Mouse (Mus musculus): ENCODE measurements around the gene Tnfrsf26.
"Not testable (repeated sequence)": the region's sequence is repeated elsewhere in the genome, so short reads cannot be mapped to it uniquely, and the experiment has no call there.

Gene Tnfrsf26

GRCm38 (mm10) chr7:143628540-143628939 lies at the start of gene Tnfrsf26:
TSS of gene Tnfrsf26 (minus strand) at chr7:143628722.
- peak; percentile 56 for DNase-seq (ENCODE audit: low read depth)

DNA sequence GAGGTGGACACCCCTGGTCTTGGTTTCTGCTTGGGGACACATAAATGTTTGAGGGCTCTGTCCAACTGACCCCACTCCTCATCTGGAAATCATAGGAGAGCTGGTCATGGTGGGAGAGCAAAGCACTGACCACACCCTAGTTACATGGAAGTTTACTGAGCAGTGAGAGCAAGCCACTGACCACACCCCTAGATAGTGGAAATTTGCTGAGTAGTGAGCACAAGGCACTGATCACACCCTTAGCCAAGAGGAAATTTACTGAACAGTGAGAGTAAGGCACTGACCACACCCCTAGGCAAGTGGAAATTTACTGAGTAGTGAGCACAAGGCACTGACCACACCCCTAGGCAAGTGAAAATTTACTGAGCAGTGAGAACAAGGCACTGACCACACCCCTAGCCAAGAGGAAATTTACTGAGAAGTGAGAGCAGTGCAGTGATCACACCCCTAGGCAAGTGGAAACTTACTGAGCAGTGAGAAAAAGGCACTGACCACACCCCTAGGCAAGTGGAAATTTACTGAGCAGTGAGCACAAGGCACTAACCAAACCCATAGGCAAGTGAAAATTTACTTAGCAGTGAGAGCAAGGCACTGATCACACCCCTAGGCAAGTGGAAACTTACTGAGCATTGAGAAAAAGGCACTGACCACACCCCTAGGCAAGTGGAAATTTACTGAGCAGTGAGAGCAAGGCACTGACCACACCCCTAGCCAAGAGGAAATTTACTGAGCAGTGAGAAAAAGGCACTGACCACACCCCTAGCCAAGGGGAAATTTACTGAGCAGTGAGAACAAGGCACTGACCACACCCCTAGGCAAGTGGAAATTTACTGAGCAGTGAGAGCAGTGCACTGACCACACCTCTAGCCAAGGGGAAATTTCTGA lies 38.1 kb upstream of the Tnfrsf26 start:
- peak; percentile 24 for DNase-seq (ENCODE audit: low read depth)

- DNase-seq (ENCODE audit: low read depth): no peak
These were observed 34.9 kb upstream of the Tnfrsf26 start for GRCm38 (mm10) chr7:143663470-143663869.

- DNase-seq (ENCODE audit: low read depth): no peak
These were observed 32.3 kb upstream of the Tnfrsf26 start for GRCm38 (mm10) chr7:143660797-143661196.

- not testable (repeated sequence) for DNase-seq (ENCODE audit: low read depth)
These were observed 21.3 kb upstream of the Tnfrsf26 start for GRCm38 (mm10) chr7:143649769-143650346.

DNA sequence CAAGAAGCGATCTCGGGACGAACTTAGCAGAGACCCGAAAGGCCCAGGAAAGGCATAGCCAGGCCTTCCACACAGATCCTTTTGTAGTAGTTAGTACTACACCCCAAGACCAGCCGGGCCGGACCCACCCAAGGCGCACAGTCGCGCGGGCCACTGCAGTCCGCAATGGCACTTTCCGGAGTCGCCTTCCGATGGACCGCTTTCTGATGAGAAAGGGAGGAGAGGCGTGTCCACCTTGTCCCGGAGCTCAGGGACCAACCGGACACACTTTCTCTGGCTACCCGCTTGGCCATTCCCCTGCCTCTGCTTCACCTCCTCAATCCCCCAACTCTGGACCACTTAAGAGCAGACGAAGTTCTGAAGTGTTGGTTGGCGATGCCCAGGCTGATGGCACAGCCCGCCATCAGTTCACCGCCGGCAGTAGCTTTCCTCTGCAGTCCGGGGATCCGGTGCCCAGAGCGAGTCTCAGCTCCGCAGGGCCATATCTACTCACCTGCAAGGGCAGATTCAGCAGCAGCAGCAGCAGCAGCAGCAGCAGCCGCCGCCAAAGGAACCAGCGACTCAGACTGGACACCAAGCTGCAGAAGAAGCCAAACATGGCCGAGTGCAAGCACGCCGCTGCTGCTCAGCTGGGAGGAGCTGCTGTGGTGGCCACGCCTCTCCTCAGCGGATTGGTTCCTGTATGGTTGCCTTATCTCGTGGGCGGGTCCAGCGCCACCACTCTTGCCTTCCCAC lies 20.7 kb upstream of the Tnfrsf26 start, which contains the start of gene Tnfrsf22:
Tnfrsf22 (minus strand) TSS at position 628 of the 735 bp plus-strand sequence.
- peak; percentile 91 for DNase-seq (ENCODE audit: low read depth)

- DNase-seq (ENCODE audit: low read depth): not testable (repeated sequence)
These were observed 15.4 kb upstream of the Tnfrsf26 start for GRCm38 (mm10) chr7:143643949-143644348.

DNA sequence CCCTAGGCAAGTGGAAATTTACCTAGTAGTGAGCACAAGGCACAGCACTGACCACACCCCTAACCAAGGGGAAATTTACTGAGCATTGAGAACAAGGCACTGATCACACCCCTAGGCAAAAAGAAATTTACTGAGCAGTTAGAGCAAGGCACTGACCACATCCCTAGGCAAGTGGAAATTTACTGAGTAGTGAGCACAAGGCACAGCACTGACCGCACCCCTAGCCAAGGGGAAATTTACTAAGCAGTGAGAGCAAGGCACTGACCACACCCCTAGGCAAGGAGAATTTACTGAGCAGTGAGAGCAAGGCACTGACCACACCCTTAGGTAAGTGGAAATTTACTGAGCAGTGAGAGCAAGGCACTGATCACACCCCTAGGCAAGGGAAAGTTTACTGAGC lies 8.2 kb upstream of the Tnfrsf26 start:
- peak; percentile 31 for DNase-seq (ENCODE audit: low read depth)

- no peak for DNase-seq (ENCODE audit: low read depth)
These were observed 3.0 kb upstream of the Tnfrsf26 start for GRCm38 (mm10) chr7:143631503-143631902.

DNA sequence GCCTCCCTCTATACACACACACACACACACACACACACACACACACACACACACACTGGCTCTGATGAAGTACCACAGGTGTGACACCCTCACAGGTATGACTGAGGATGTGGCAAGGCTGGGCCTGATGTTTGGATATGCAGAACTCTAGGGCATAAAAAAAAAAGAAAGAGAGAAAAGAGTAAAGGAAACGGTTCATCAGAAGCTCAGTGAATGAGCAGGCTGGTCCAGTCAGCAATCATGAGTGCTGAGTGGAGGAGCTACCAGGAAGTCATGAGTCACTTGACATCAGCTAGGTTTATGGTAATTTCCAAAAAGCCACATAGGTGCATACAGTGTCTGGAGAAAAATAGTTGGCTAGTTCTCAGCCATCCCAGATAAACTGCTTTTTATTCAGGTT lies 979 bp upstream of the Tnfrsf26 start:
- DNase-seq (ENCODE audit: low read depth): peak; percentile 72

GRCm38 (mm10) chr7:143627555-143628286 lies 801 bp downstream of the Tnfrsf26 start:
- peak; percentile 61 for DNase-seq (ENCODE audit: low read depth)

- peak; percentile 61 for DNase-seq (ENCODE audit: low read depth)
These were observed 2.3 kb downstream of the Tnfrsf26 start for GRCm38 (mm10) chr7:143626178-143626577.

- DNase-seq (ENCODE audit: low read depth): peak; percentile 79
These were observed 3.4 kb downstream of the Tnfrsf26 start for GRCm38 (mm10) chr7:143625151-143625550.

- DNase-seq (ENCODE audit: low read depth): peak; percentile 62
These were observed 4.0 kb downstream of the Tnfrsf26 start for GRCm38 (mm10) chr7:143624561-143624960.

DNA sequence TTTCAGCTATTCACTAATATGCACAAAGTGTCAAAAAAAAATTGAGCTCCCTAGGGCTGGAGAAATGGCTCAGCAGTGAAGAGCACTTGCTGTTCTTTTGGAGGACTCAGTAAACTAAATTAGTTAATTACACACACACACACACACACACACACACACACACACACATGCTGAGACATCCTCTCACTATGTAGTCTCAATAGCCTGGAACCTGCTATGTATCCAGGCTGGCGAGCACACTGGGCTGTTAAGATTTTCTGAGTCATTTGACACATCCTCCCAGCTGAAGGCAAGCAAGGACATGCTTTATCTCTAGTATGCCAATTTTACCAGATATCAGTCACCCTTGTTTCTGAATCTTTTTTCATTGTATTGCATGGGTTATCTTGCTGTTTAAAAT lies 7.6 kb downstream of the Tnfrsf26 start:
- DNase-seq (ENCODE audit: low read depth): no peak

- no peak for DNase-seq (ENCODE audit: low read depth)
These were observed 14.0 kb downstream of the Tnfrsf26 start for GRCm38 (mm10) chr7:143614404-143615135.

- peak; percentile 56 for DNase-seq (ENCODE audit: low read depth)
These were observed 16.3 kb downstream of the Tnfrsf26 start for GRCm38 (mm10) chr7:143612215-143612614.

- no peak for DNase-seq (ENCODE audit: low read depth)
These were observed 23.2 kb downstream of the Tnfrsf26 start for GRCm38 (mm10) chr7:143605321-143605720.

DNA sequence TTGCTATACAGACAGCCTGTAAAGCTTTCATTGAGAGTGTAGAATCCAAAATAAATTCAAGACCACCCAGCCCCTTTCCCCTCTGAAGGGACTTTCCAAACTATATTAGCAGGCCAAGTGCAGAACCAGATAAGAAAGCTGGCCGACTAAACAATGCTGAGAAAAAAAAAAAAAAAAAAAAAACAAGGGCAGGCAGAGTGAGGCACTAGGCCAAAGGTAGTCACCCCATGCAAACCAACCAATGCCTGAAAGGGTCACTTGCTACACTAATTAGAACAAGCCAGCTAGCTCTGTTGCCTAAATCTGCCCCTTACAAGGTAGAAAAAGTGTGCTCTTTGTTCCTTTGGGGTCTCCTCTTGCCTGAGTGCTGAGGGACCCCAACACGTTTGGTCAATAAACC lies 23.6 kb downstream of the Tnfrsf26 start:
- no peak for DNase-seq (ENCODE audit: low read depth)

DNA sequence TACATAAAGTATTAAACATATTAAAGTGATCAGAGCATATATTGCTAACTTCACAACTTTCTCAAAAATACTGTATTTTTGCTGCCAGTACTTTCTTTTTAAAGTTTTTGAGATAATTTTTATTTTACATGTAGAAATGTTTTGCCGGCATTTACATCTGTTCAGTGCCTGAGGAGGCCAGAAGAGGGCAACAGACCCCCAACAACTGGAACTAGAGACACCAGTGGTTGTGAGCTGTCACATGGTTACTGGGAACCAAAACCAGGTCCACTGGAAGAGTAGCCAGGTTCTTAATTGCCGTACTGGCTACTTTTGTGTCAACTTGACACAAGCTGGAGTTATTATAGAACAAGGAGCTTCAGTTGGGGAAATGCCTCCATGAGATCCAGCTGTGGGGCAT lies 26.8 kb downstream of the Tnfrsf26 start:
- peak; percentile 41 for DNase-seq (ENCODE audit: low read depth)

DNA sequence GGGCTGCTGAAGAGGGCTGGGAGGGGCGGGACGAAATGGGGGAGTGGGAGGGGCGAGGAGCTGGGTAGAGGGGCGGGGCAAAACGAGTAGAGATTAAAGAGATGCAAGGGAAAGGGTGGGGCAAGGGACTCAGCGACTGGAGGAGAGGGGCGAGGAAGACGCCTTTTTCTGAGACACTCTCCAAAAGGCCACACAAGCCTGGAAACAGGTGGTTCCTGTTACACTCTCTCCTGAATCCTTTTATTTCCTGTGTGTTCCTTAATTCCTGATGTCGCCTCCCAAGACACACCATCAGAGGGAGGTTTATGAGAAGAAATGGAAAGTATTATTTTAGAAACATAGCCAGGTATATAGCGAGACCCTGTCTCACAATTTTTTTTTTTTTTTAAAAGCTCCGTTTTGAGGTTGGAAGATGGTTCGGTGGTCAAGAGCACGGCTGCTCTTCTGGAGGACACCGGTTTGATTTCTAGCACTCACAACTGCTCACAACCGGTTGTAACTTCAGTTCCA lies 28.2 kb downstream of the Tnfrsf26 start:
- DNase-seq (ENCODE audit: low read depth): no peak
